Mouse (Mus musculus) bone marrow, adult 2 months (tissue): Measurements from ENCODE around the gene Prkd2. TPM values are rescaled to one million over a fixed set of nuclear protein-coding genes. Genes with fewer than 3 reads are reported as not detected.
A peak's percentile ranks its signal among the peaks of the same experiment; 100 is the strongest.

ENCODE experiments used
- H3K27ac ChIP-seq: fragments of 200-500 bp; 2 replicates; pipeline ENCODE4 v1.5.1; 2012; ENCODE audit warnings: low read depth, mild to moderate bottlenecking, control low read depth, inconsistent platforms, low read length; ENCODE audit not compliant: control insufficient read depth, poor library complexity, insufficient read depth
- H3K4me1 ChIP-seq: fragments of 200-500 bp; 2 replicates; pipeline ENCODE4 v1.6.1; 2011; ENCODE audit warnings: low read length; ENCODE audit not compliant: control insufficient read depth, insufficient read depth
- H3K4me3 ChIP-seq: fragments of 200-500 bp; replicated peaks from 2 replicates; pipeline ENCODE3; 2011; ENCODE audit warnings: mild to moderate bottlenecking, low read depth, low read length, control low read depth; ENCODE audit not compliant: control insufficient read depth
- CTCF ChIP-seq: fragments of 200-500 bp; IDR thresholded peaks from 2 replicates; pipeline ENCODE4 v1.5.1; 2011; ENCODE audit warnings: low read length, control low read depth; ENCODE audit not compliant: control insufficient read depth, insufficient read depth
- POLR2A ChIP-seq: fragments of 200-500 bp; IDR thresholded peaks from 2 replicates; pipeline ENCODE4 v1.6.1; 2011; ENCODE audit warnings: low read depth, mild to moderate bottlenecking, control low read depth, low read length, borderline replicate concordance; ENCODE audit not compliant: control insufficient read depth
- WGBS: fragments of 180-500 bp; shearing (Covaris S2); methylation state at CpG from one replicate; pipeline ENCODE4 v1.1.7; 2018; 5-methylcytosine and 5-hydroxymethylcytosine counted together
- polyA plus RNA-seq: library from polyadenylated mRNA; stranded (reverse); fragments of >200 nt; gene quantifications from 2 replicates; pipeline ENCODE4 v1.2.4, GENCODE M21; 2011; ENCODE audit warnings: low replicate concordance; ENCODE audit not compliant: missing spikeins, insufficient read depth, insufficient read length

The Prkd2 gene
- polyA plus RNA-seq, 1 experiment, result 34.2 TPM

DNA sequence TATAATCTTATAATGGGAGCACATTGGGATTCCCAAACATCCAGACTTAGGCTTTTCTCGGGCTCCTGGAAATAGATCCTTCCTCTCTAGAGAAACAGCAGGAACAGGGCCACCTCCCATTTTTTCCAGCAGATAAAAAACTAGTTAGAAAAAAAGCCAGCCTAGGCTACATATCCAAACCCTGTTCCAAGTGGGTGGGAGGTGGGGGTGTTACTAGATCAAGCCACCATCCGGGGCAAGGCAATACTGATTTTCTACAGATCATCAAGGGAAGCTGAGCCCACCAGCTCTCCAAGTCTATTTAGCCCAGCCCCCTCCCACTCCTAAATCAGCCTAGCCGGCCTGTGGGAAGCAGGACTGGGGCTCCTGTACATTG lies 2.0 kb downstream of the Prkd2 start:
- peak overlapping the region; percentile 77 for H3K4me3 ChIP-seq
- WGBS, result 4% methylated on average over 3 of the region's 3 CpGs
- peaks cover 11% of the 10 kb centered on the region for H3K4me1 ChIP-seq
- TF ChIP-seq CTCF (no peak), POLR2A (no peak)
- peak overlapping the region; percentile 86 for H3K27ac ChIP-seq

GRCm38 (mm10) chr7:16845072-16845819 lies 2.5 kb downstream of the Prkd2 start:
- Histone ChIP-seq H3K27ac (peak overlapping the region; percentile 86), H3K4me1 (peaks cover 11% of the 10 kb centered on the region), H3K4me3 (peak overlapping the region; percentile 77)
- TF ChIP-seq POLR2A (no peak), CTCF (no peak)
- WGBS, result 6% methylated on average over 14 of the region's 14 CpGs

- Histone ChIP-seq H3K4me1 (peaks cover 11% of the 10 kb centered on the region), H3K27ac (peak overlapping the region; percentile 86), H3K4me3 (peak overlapping the region; percentile 77)
- WGBS, result 23% methylated on average over 10 of the region's 10 CpGs
- TF ChIP-seq CTCF, result no peak
- no peak for TF ChIP-seq POLR2A
Observed at GRCm38 (mm10) chr7:16845820-16846167, 3.1 kb downstream of the Prkd2 start.

DNA sequence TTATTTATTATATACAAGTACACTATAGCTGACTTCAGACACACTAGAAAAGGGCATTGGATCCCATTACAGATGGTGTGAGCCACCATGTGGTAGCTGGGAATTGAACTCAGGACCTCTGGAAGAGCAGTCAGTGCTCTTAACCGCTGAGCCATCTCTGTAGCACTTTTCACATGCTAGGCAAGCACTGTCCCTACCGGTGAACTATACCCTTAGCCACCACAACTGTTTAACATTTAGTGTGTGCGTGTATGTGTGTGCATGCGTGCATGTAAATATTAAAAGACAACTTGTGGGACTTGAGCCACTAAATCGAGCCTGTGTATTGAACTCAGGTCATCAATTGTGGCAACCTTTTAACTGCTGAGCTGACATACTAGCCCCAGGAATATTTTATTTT lies 4.1 kb downstream of the Prkd2 start:
- Histone ChIP-seq H3K4me1 (peaks cover 4% of the 10 kb centered on the region), H3K4me3 (no peak overlapping the region), H3K27ac (no peak overlapping the region)
- no peak for TF ChIP-seq CTCF
- no peak for TF ChIP-seq POLR2A
- WGBS, result 87% methylated on average over 5 of the region's 5 CpGs

DNA sequence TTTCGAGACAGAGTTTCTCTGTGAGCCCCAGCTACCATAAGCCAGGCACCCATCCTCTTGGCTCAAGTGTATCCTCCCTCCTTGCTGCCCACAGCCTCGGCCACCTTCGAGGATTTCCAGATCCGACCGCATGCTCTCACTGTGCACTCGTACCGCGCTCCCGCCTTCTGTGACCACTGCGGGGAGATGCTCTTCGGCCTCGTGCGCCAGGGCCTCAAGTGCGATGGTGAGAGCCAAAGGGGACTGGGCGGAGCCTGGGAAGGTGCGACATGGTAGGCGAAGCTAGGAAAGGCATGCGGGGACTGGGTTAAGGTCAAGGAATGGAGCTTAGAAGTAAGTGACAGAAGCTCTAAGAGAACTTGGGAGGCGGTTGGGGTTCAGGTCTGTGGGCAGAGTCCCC lies 4.8 kb downstream of the Prkd2 start:
- Histone ChIP-seq H3K4me3 (no peak overlapping the region), H3K4me1 (no peaks in the 10 kb centered on the region), H3K27ac (no peak overlapping the region)
- WGBS, result 88% methylated on average over 19 of the region's 19 CpGs
- no peak for TF ChIP-seq CTCF
- no peak for TF ChIP-seq POLR2A

GRCm38 (mm10) chr7:16848579-16848978 lies 5.9 kb downstream of the Prkd2 start:
- 64% methylated on average over 17 of the region's 17 CpGs for WGBS
- no peak overlapping the region for H3K27ac ChIP-seq
- TF ChIP-seq CTCF, result peak; percentile 63
- no peak for TF ChIP-seq POLR2A
- no peak overlapping the region for H3K4me3 ChIP-seq
- no peaks in the 10 kb centered on the region for H3K4me1 ChIP-seq

GRCm38 (mm10) chr7:16851636-16852035 lies 8.9 kb downstream of the Prkd2 start:
- Histone ChIP-seq H3K27ac (no peak overlapping the region), H3K4me1 (no peaks in the 10 kb centered on the region), H3K4me3 (no peak overlapping the region)
- 89% methylated on average over 4 of the region's 4 CpGs for WGBS
- TF ChIP-seq CTCF, result no peak
- no peak for TF ChIP-seq POLR2A

DNA sequence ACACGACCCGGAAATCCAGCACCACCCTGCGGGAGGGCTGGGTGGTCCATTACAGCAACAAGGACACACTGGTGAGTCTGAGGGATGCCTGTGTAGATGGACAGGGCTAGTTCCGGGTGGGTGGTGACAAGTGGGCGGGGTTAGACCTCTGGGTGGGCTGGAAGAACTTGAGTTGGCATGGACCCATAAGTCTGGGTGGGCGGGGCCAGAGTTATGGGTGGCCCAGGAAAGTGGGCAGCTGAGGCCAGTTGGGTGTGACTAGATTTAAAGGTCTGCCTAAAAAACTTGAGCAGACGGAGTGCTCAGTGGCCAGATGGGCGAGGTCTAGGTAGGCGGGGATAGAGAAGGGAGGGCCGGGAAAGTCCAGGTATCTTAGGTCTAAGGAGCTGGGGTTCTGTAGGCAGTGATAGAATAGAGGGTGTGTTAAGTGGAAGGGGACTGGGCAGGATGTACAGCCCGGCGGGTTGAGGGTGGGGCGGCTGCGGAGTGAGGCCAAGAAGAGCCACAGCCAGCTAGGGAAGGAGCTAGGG lies 10.7 kb downstream of the Prkd2 start:
- 84% methylated on average over 14 of the region's 14 CpGs for WGBS
- no peak for TF ChIP-seq CTCF
- no peak for TF ChIP-seq POLR2A
- Histone ChIP-seq H3K4me3 (no peak overlapping the region), H3K27ac (no peak overlapping the region), H3K4me1 (no peaks in the 10 kb centered on the region)

- H3K4me1 ChIP-seq, result no peaks in the 10 kb centered on the region
- WGBS, result 43% methylated on average over 17 of the region's 17 CpGs
- H3K4me3 ChIP-seq, result no peak overlapping the region
- H3K27ac ChIP-seq, result no peak overlapping the region
- no peak for TF ChIP-seq POLR2A
- TF ChIP-seq CTCF, result peak; percentile 76
Observed at GRCm38 (mm10) chr7:16858336-16858735, 15.6 kb downstream of the Prkd2 start.
